Mouse (Mus musculus): Measurements from ENCODE around the gene Sdr39u1. TPM values are rescaled to one million over a fixed set of nuclear protein-coding genes. Genes with fewer than 3 reads are reported as not detected.

The Sdr39u1 gene
- polyA plus RNA-seq, 1 experiment from 2014 or later = 73.6 TPM

Other genes with a start within 250 kb of the Sdr39u1 start
- gene Mdp1, start 239.8 kb downstream of the Sdr39u1 start, polyA plus RNA-seq (2015; fragmentation: Nextera tagmentation; extraction: Ambion mirVana) = 58.4 and 62.1 TPM in 2 replicates
- gene Gmpr2, start 228.4 kb downstream of the Sdr39u1 start, polyA plus RNA-seq (2015; fragmentation: Nextera tagmentation; extraction: Ambion mirVana) = 58.6 and 58.7 TPM in 2 replicates
- gene Nedd8, start 228.2 kb downstream of the Sdr39u1 start, polyA plus RNA-seq (2015; fragmentation: Nextera tagmentation; extraction: Ambion mirVana) = 510 and 527 TPM in 2 replicates
- 35.8 and 38.7 TPM in 2 replicates for gene Tinf2, start 218.5 kb downstream of the Sdr39u1 start, polyA plus RNA-seq (2015; fragmentation: Nextera tagmentation; extraction: Ambion mirVana)
- 1.1 and 1.2 TPM in 2 replicates for gene Tgm1, start 186.4 kb downstream of the Sdr39u1 start, polyA plus RNA-seq (2015; fragmentation: Nextera tagmentation; extraction: Ambion mirVana)
- 34.1 and 34.9 TPM in 2 replicates for gene Rabggta, start 178.0 kb downstream of the Sdr39u1 start, polyA plus RNA-seq (2015; fragmentation: Nextera tagmentation; extraction: Ambion mirVana)
- gene Dhrs1, start 154.6 kb downstream of the Sdr39u1 start, polyA plus RNA-seq (2015; fragmentation: Nextera tagmentation; extraction: Ambion mirVana) = 99.4 and 117 TPM in 2 replicates
- 35.6 and 36.0 TPM in 2 replicates for gene Nop9, start 154.6 kb downstream of the Sdr39u1 start, polyA plus RNA-seq (2015; fragmentation: Nextera tagmentation; extraction: Ambion mirVana)
- gene Cideb, start 141.8 kb downstream of the Sdr39u1 start, polyA plus RNA-seq (2015; fragmentation: Nextera tagmentation; extraction: Ambion mirVana) = 52.7 and 63.5 TPM in 2 replicates
- 0.31 and 0.52 TPM in 2 replicates for gene Ltb4r2, start 138.9 kb downstream of the Sdr39u1 start, polyA plus RNA-seq (2015; fragmentation: Nextera tagmentation; extraction: Ambion mirVana)
- gene Ltb4r1, start 134.3 kb downstream of the Sdr39u1 start, polyA plus RNA-seq (2015; fragmentation: Nextera tagmentation; extraction: Ambion mirVana) = 0.93 and 1.0 TPM in 2 replicates
- 6.7 and 7.0 TPM in 2 replicates for gene Adcy4, start 116.2 kb downstream of the Sdr39u1 start, polyA plus RNA-seq (2015; fragmentation: Nextera tagmentation; extraction: Ambion mirVana)
- gene Ripk3, start 111.4 kb downstream of the Sdr39u1 start, polyA plus RNA-seq (2015; fragmentation: Nextera tagmentation; extraction: Ambion mirVana) = 45.2 and 45.6 TPM in 2 replicates
- gene Nfatc4, start 77.1 kb downstream of the Sdr39u1 start, polyA plus RNA-seq (2015; fragmentation: Nextera tagmentation; extraction: Ambion mirVana) = 25.7 and 26.3 TPM in 2 replicates
- 14.5 and 18.3 TPM in 2 replicates for gene Nynrin, start 46.3 kb downstream of the Sdr39u1 start, polyA plus RNA-seq (2015; fragmentation: Nextera tagmentation; extraction: Ambion mirVana)
- 0.18 and 0.29 TPM in 2 replicates for gene Cbln3, start 15.9 kb downstream of the Sdr39u1 start, polyA plus RNA-seq (2015; fragmentation: Nextera tagmentation; extraction: Ambion mirVana)
- gene Khnyn, start 15.3 kb downstream of the Sdr39u1 start, polyA plus RNA-seq (2015; fragmentation: Nextera tagmentation; extraction: Ambion mirVana) = 15.1 and 15.4 TPM in 2 replicates
- 1.9 and 3.3 TPM in 2 replicates for gene Cma1, start 44.4 kb upstream of the Sdr39u1 start, polyA plus RNA-seq (2015; fragmentation: Nextera tagmentation; extraction: Ambion mirVana)
- not detected in 2 replicates for gene Cma2, start 50.7 kb upstream of the Sdr39u1 start, polyA plus RNA-seq (2015; fragmentation: Nextera tagmentation; extraction: Ambion mirVana)
- 0.21 and 1.2 TPM in 2 replicates for gene Mcpt1, start 117.7 kb upstream of the Sdr39u1 start, polyA plus RNA-seq (2015; fragmentation: Nextera tagmentation; extraction: Ambion mirVana)
- not detected in 2 replicates for gene Mcpt9, start 130.2 kb upstream of the Sdr39u1 start, polyA plus RNA-seq (2015; fragmentation: Nextera tagmentation; extraction: Ambion mirVana)
- 0.40 and 0.58 TPM in 2 replicates for gene Mcpt2, start 141.7 kb upstream of the Sdr39u1 start, polyA plus RNA-seq (2015; fragmentation: Nextera tagmentation; extraction: Ambion mirVana)
- gene Mcpt4, start 162.0 kb upstream of the Sdr39u1 start, polyA plus RNA-seq (2015; fragmentation: Nextera tagmentation; extraction: Ambion mirVana) = 0.50 and 0.59 TPM in 2 replicates
- gene Mcpt8, start 185.0 kb upstream of the Sdr39u1 start, polyA plus RNA-seq (2015; fragmentation: Nextera tagmentation; extraction: Ambion mirVana) = 0.88 and 0.92 TPM in 2 replicates
- gene Ctsg, start 202.3 kb upstream of the Sdr39u1 start, polyA plus RNA-seq (2015; fragmentation: Nextera tagmentation; extraction: Ambion mirVana) = 0.45 TPM in 1 of 2 replicates, not detected in the other
- gene Gzme, start 220.3 kb upstream of the Sdr39u1 start, polyA plus RNA-seq (2015; fragmentation: Nextera tagmentation; extraction: Ambion mirVana) = not detected in 2 replicates
- gene Gzmd, start 232.3 kb upstream of the Sdr39u1 start, polyA plus RNA-seq (2015; fragmentation: Nextera tagmentation; extraction: Ambion mirVana) = not detected in 2 replicates